Mouse (Mus musculus) left cerebral cortex, postnatal 4 days (tissue): ENCODE measurements around the gene Chchd3. TPM values are rescaled to one million over a fixed set of nuclear protein-coding genes. Genes with fewer than 3 reads are reported as not detected.

Source experiments
- DNase-seq: peaks from one replicate; pipeline ENCODE4 v3.0.0-alpha.2; 2022
- intact Hi-C: fragments of 180-260 bp; cut with DNase I; formaldehyde crosslinking; loops from one replicate; pipeline ENCODE4 v1.15.1; 2025
- total RNA-seq, 2 experiments: library from RNA; stranded (reverse); gene quantifications; 2 replicates each; pipeline ENCODE4 v1.2.3; 2021

The Chchd3 gene
- total RNA-seq, 2 experiments from 2014 or later = 80.6 to 82.2 TPM

- no peak for DNase-seq
- intact Hi-C loops = no loop called here
Observed at GRCm38 (mm10) chr6:32808796-32809195, 251.3 kb downstream of the Chchd3 start.

- intact Hi-C loops = no loop called here
- DNase-seq = no peak
Observed at GRCm38 (mm10) chr6:32807771-32808170, 252.3 kb downstream of the Chchd3 start.

GRCm38 (mm10) chr6:32803646-32804045, 256.4 kb downstream of the Chchd3 start:
- intact Hi-C loops = no loop called here
- no peak for DNase-seq

GRCm38 (mm10) chr6:32801776-32802175, 258.3 kb downstream of the Chchd3 start:
- intact Hi-C loops = no loop called here
- no peak for DNase-seq

GRCm38 (mm10) chr6:32797525-32797924, 262.5 kb downstream of the Chchd3 start:
- no peak for DNase-seq
- intact Hi-C loops = no loop called here

- intact Hi-C loops = no loop called here
- DNase-seq = no peak
Observed at GRCm38 (mm10) chr6:32795653-32796500, 264.2 kb downstream of the Chchd3 start.

- no peak for DNase-seq
- intact Hi-C loops = no loop called here
Observed at GRCm38 (mm10) chr6:32793575-32793974, 266.5 kb downstream of the Chchd3 start.

GRCm38 (mm10) chr6:32793163-32793562, 266.9 kb downstream of the Chchd3 start:
- intact Hi-C loops = no loop called here
- no peak for DNase-seq

GRCm38 (mm10) chr6:32790487-32790886, 269.6 kb downstream of the Chchd3 start:
- intact Hi-C loops = no loop called here
- DNase-seq = no peak

- intact Hi-C loops = no loop called here
- no peak for DNase-seq
Observed at GRCm38 (mm10) chr6:32787399-32787798, 272.7 kb downstream of the Chchd3 start.

- DNase-seq = no peak
- intact Hi-C loops = no loop called here
Observed at GRCm38 (mm10) chr6:32786196-32786595, 273.9 kb downstream of the Chchd3 start.

GRCm38 (mm10) chr6:32783102-32783501, 277.0 kb downstream of the Chchd3 start:
- intact Hi-C loops = no loop called here
- no peak for DNase-seq

- no peak for DNase-seq
- intact Hi-C loops = no loop called here
Observed at GRCm38 (mm10) chr6:32780602-32781001, 279.5 kb downstream of the Chchd3 start.

- no peak for DNase-seq
- intact Hi-C loops = no loop called here
Observed at GRCm38 (mm10) chr6:32776384-32776783, 283.7 kb downstream of the Chchd3 start.

GRCm38 (mm10) chr6:32754524-32754923, 305.5 kb downstream of the Chchd3 start:
- intact Hi-C loops = no loop called here
- no peak for DNase-seq

- intact Hi-C loops = no loop called here
- no peak for DNase-seq
Observed at GRCm38 (mm10) chr6:32749821-32750220, 310.2 kb downstream of the Chchd3 start.

GRCm38 (mm10) chr6:32748777-32749176, 311.3 kb downstream of the Chchd3 start:
- DNase-seq = no peak
- intact Hi-C loops = no loop called here

GRCm38 (mm10) chr6:32747333-32747732, 312.7 kb downstream of the Chchd3 start:
- DNase-seq = no peak
- intact Hi-C loops = no loop called here

Other genes with a start within 250 kb of the Chchd3 start
- 10 to 100 TPM; 86.7 to 94.1 TPM for gene Exoc4, start 188.8 kb upstream of the Chchd3 start, total RNA-seq